Mouse (Mus musculus): ENCODE results near the gene Kyat1. TPM values are rescaled to one million over a fixed set of nuclear protein-coding genes. Genes with fewer than 3 reads are reported as not detected.

Gene Kyat1
- polyA plus RNA-seq, 1 experiment, result 51.9 TPM

GRCm38 (mm10) chr2:30235593-30235992, 29.9 kb upstream of the Kyat1 start:
- whole genome bisulfite sequencing, result 79% methylated on average over 5 of the region's 5 CpGs
- no peak overlapping the region for H3K4me3 ChIP-seq (replicated peaks; ENCODE audit: extremely low read depth, low read depth, low read length)
- TF ChIP-seq POLR2A (IDR thresholded peaks at IDR 0.05; ENCODE audit: borderline replicate concordance, extremely low read depth, low read depth, low read length), result no peak
- no peak for TF ChIP-seq CTCF (IDR thresholded peaks at IDR 0.05; ENCODE audit: insufficient read depth, low read length)
- H3K4me1 ChIP-seq (ENCODE audit: control insufficient read depth, insufficient read depth, low read length), result peaks cover 16% of the 10 kb centered on the region
- DNase-seq, result no peak

GRCm38 (mm10) chr2:30216293-30216692, 10.6 kb upstream of the Kyat1 start:
- H3K4me3 ChIP-seq (replicated peaks; ENCODE audit: extremely low read depth, low read depth, low read length), result no peak overlapping the region
- DNase-seq, result no peak
- 93% methylated on average over 5 of the region's 5 CpGs for WGBS

GRCm38 (mm10) chr2:30215493-30215892, 9.8 kb upstream of the Kyat1 start:
- 49% methylated on average over 6 of the region's 6 CpGs for whole genome bisulfite sequencing
- Histone ChIP-seq H3K4me1 (ENCODE audit: control insufficient read depth, insufficient read depth, low read length) (no peaks in the 10 kb centered on the region), H3K4me3 (replicated peaks; ENCODE audit: extremely low read depth, low read depth, low read length) (no peak overlapping the region)
- TF ChIP-seq POLR2A (IDR thresholded peaks at IDR 0.05; ENCODE audit: borderline replicate concordance, extremely low read depth, low read depth, low read length), result no peak
- TF ChIP-seq CTCF (IDR thresholded peaks at IDR 0.05; ENCODE audit: insufficient read depth, low read length), result no peak
- no peak for DNase-seq

More at GRCm38 (mm10) chr2:30216293-30216692, 10.6 kb upstream of the Kyat1 start:
- TF ChIP-seq CTCF (IDR thresholded peaks at IDR 0.05; ENCODE audit: insufficient read depth, low read length) (no peak), POLR2A (IDR thresholded peaks at IDR 0.05; ENCODE audit: borderline replicate concordance, extremely low read depth, low read depth, low read length) (no peak)
- no peaks in the 10 kb centered on the region for H3K4me1 ChIP-seq (ENCODE audit: control insufficient read depth, insufficient read depth, low read length)

- DNase-seq, result no peak
- TF ChIP-seq CTCF (IDR thresholded peaks at IDR 0.05; ENCODE audit: insufficient read depth, low read length), result no peak
- TF ChIP-seq POLR2A (IDR thresholded peaks at IDR 0.05; ENCODE audit: borderline replicate concordance, extremely low read depth, low read depth, low read length), result no peak
- H3K4me1 ChIP-seq (ENCODE audit: control insufficient read depth, insufficient read depth, low read length), result no peaks in the 10 kb centered on the region
- no peak overlapping the region for H3K4me3 ChIP-seq (replicated peaks; ENCODE audit: extremely low read depth, low read depth, low read length)
- WGBS, result 70% methylated on average over 3 of the region's 3 CpGs
These were observed 9.1 kb upstream of the Kyat1 start for GRCm38 (mm10) chr2:30214745-30215144.

- TF ChIP-seq POLR2A (IDR thresholded peaks at IDR 0.05; ENCODE audit: borderline replicate concordance, extremely low read depth, low read depth, low read length) (no peak), CTCF (IDR thresholded peaks at IDR 0.05; ENCODE audit: insufficient read depth, low read length) (no peak)
- Histone ChIP-seq H3K4me1 (ENCODE audit: control insufficient read depth, insufficient read depth, low read length) (no peaks in the 10 kb centered on the region), H3K4me3 (replicated peaks; ENCODE audit: extremely low read depth, low read depth, low read length) (no peak overlapping the region)
- WGBS, result 42% methylated on average over 1 of the region's 1 CpGs
- no peak for DNase-seq
These were observed 7.3 kb upstream of the Kyat1 start for GRCm38 (mm10) chr2:30212951-30213350.

GRCm38 (mm10) chr2:30212169-30212545, 6.5 kb upstream of the Kyat1 start:
- TF ChIP-seq POLR2A (IDR thresholded peaks at IDR 0.05; ENCODE audit: borderline replicate concordance, extremely low read depth, low read depth, low read length) (no peak), CTCF (IDR thresholded peaks at IDR 0.05; ENCODE audit: insufficient read depth, low read length) (no peak)
- no peak overlapping the region for H3K4me3 ChIP-seq (replicated peaks; ENCODE audit: extremely low read depth, low read depth, low read length)
- no peaks in the 10 kb centered on the region for H3K4me1 ChIP-seq (ENCODE audit: control insufficient read depth, insufficient read depth, low read length)
- DNase-seq, result no peak
- WGBS, result 82% methylated on average over 4 of the region's 4 CpGs

- Histone ChIP-seq H3K4me1 (ENCODE audit: control insufficient read depth, insufficient read depth, low read length) (no peaks in the 10 kb centered on the region), H3K4me3 (replicated peaks; ENCODE audit: extremely low read depth, low read depth, low read length) (no peak overlapping the region)
- DNase-seq, result no peak
- WGBS, result 70% methylated on average over 6 of the region's 6 CpGs
- TF ChIP-seq POLR2A (IDR thresholded peaks at IDR 0.05; ENCODE audit: borderline replicate concordance, extremely low read depth, low read depth, low read length), result no peak
- TF ChIP-seq CTCF (IDR thresholded peaks at IDR 0.05; ENCODE audit: insufficient read depth, low read length), result no peak
These were observed 5.9 kb upstream of the Kyat1 start for GRCm38 (mm10) chr2:30211408-30212168.

- 71% methylated on average over 5 of the region's 5 CpGs for WGBS
- Histone ChIP-seq H3K4me3 (replicated peaks; ENCODE audit: extremely low read depth, low read depth, low read length) (no peak overlapping the region), H3K4me1 (ENCODE audit: control insufficient read depth, insufficient read depth, low read length) (peaks cover 6% of the 10 kb centered on the region; the same call in 1 of the 2 replicates)
- no peak for DNase-seq
- no peak for TF ChIP-seq CTCF (IDR thresholded peaks at IDR 0.05; ENCODE audit: insufficient read depth, low read length)
- TF ChIP-seq POLR2A (IDR thresholded peaks at IDR 0.05; ENCODE audit: borderline replicate concordance, extremely low read depth, low read depth, low read length), result no peak
These were observed 2.2 kb upstream of the Kyat1 start for GRCm38 (mm10) chr2:30207886-30208285.

GRCm38 (mm10) chr2:30207401-30207800, 1.8 kb upstream of the Kyat1 start:
- no peak for TF ChIP-seq POLR2A (IDR thresholded peaks at IDR 0.05; ENCODE audit: borderline replicate concordance, extremely low read depth, low read depth, low read length)
- TF ChIP-seq CTCF (IDR thresholded peaks at IDR 0.05; ENCODE audit: insufficient read depth, low read length), result no peak

GRCm38 (mm10) chr2:30205255-30205628, 405 bp downstream of the Kyat1 start:
- no peak for DNase-seq
- Histone ChIP-seq H3K4me1 (ENCODE audit: control insufficient read depth, insufficient read depth, low read length) (peaks cover 6% of the 10 kb centered on the region; the same call in 1 of the 2 replicates), H3K4me3 (replicated peaks; ENCODE audit: extremely low read depth, low read depth, low read length) (peak overlapping the region; percentile 65)
- TF ChIP-seq CTCF (IDR thresholded peaks at IDR 0.05; ENCODE audit: insufficient read depth, low read length) (no peak), POLR2A (IDR thresholded peaks at IDR 0.05; ENCODE audit: borderline replicate concordance, extremely low read depth, low read depth, low read length) (no peak)
- WGBS, result 1% methylated on average over 13 of the region's 13 CpGs

More at GRCm38 (mm10) chr2:30207401-30207800, 1.8 kb upstream of the Kyat1 start:
- Histone ChIP-seq H3K4me1 (ENCODE audit: control insufficient read depth, insufficient read depth, low read length) (peaks cover 6% of the 10 kb centered on the region; the same call in 1 of the 2 replicates), H3K4me3 (replicated peaks; ENCODE audit: extremely low read depth, low read depth, low read length) (no peak overlapping the region)
- no peak for DNase-seq
- 76% methylated on average over 4 of the region's 4 CpGs for WGBS
